Mouse (Mus musculus) left cerebral cortex, adult 2 months (tissue): Measurements from ENCODE around the gene Anxa2. TPM values are rescaled to one million over a fixed set of nuclear protein-coding genes. Genes with fewer than 3 reads are reported as not detected.

ENCODE experiments used
- DNase-seq, 2 experiments: peaks; one replicate each; pipeline ENCODE4 v3.0.0; 2021 to 2022; ENCODE audit warnings: low spot score in 2 of 2, mixed read lengths in 1 of 2; ENCODE audit errors: extremely low spot score in 1 of 2
- H3K27ac ChIP-seq: fragments of 200-600 bp; 2 replicates; pipeline ENCODE4 v1.8.1; 2022
- H3K4me3 ChIP-seq: fragments of 200-600 bp; 2 replicates; pipeline ENCODE4 v1.8.1; 2022
- CTCF ChIP-seq: fragments of 200-600 bp; IDR thresholded peaks from 2 replicates; pipeline ENCODE4 v1.8.1; 2022; ENCODE audit warnings: antibody characterized with exemption, mild to moderate bottlenecking, moderate library complexity
- intact Hi-C: fragments of 180-260 bp; cut with DNase I; formaldehyde crosslinking; loops from one replicate; pipeline ENCODE4 v1.15.1; 2025
- long read RNA-seq, 2 experiments: library from polyadenylated mRNA; stranded (forward); transcript quantifications; one replicate each; pipeline ENCODE4 v2.0.0; 2021; ENCODE audit warnings: borderline mapping rate in 2 of 2
- total RNA-seq, 2 experiments: library from RNA; stranded (reverse); gene quantifications; 2 replicates each; pipeline ENCODE4 v1.2.3; 2021

The Anxa2 gene
- total RNA-seq = 10 to 100 TPM; 13.4 to 14.8 TPM
- long read RNA-seq, experiment 1, transcript Anxa2-201 (13 exons, 1,447 nt) = major isoform, 15 of 17 reads
- long read RNA-seq, experiment 1, partial matches to known transcripts = 0 of 17 reads
- long read RNA-seq, experiment 1, other reads (novel, unspliced or antisense) = 2 of 17 reads
- long read RNA-seq, experiment 2, transcript Anxa2-201 (13 exons, 1,447 nt) = major isoform, 6 of 6 reads
- long read RNA-seq, experiment 2, partial matches to known transcripts = 0 of 6 reads
- long read RNA-seq, experiment 2, other reads (novel, unspliced or antisense) = 0 of 6 reads

- TF ChIP-seq CTCF = no peak
- intact Hi-C loops = no loop called here
- H3K27ac ChIP-seq = peak within 1 kb of the TSS; percentile 66; the same call in 1 of the 2 replicates
- peak within 1 kb of the TSS; percentile 55 for H3K4me3 ChIP-seq
- DNase-seq = peak; percentile 51
These were observed at the start of gene Anxa2 for GRCm38 (mm10) chr9:69453066-69453900. Anxa2 (plus strand) TSS chr9:69453620.

DNA sequence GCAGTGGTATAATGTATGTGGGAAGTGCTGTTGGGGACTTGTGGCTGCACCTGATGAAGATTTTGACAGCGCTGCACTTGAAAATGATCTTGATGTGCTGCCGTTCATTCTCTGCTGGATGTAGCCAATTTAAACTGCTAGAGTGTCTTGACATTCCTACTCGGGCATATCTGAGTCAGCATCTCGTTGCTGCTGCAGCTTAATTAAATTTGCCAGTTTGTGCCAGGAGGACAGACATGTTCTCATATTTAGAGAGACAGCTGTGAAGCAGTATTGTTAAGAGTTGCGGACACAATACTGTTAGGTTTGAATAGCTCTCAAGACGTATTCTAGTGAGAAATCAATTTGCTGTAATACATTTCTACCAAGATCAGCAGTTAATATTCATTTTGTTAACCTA, 48.7 kb upstream of the Anxa2 start:
- no peak for TF ChIP-seq CTCF
- Histone ChIP-seq H3K27ac (no peak overlapping the region), H3K4me3 (no peak overlapping the region)
- intact Hi-C loops = no loop called here
- DNase-seq = no peak

GRCm38 (mm10) chr9:69419476-69419875, 33.9 kb upstream of the Anxa2 start:
- no peak overlapping the region for H3K4me3 ChIP-seq
- DNase-seq = no peak
- H3K27ac ChIP-seq = no peak overlapping the region
- intact Hi-C loops = loop anchor here (1.0 kb wide), 1 partner anchor 60 kb away; no protein-coding TSS in a partner anchor
- TF ChIP-seq CTCF = peak; percentile 61

- DNase-seq = no peak
- no peak overlapping the region for H3K27ac ChIP-seq
- intact Hi-C loops = no loop called here
- no peak overlapping the region for H3K4me3 ChIP-seq
- no peak for TF ChIP-seq CTCF
These were observed 22.9 kb upstream of the Anxa2 start for GRCm38 (mm10) chr9:69430531-69430930.

DNA sequence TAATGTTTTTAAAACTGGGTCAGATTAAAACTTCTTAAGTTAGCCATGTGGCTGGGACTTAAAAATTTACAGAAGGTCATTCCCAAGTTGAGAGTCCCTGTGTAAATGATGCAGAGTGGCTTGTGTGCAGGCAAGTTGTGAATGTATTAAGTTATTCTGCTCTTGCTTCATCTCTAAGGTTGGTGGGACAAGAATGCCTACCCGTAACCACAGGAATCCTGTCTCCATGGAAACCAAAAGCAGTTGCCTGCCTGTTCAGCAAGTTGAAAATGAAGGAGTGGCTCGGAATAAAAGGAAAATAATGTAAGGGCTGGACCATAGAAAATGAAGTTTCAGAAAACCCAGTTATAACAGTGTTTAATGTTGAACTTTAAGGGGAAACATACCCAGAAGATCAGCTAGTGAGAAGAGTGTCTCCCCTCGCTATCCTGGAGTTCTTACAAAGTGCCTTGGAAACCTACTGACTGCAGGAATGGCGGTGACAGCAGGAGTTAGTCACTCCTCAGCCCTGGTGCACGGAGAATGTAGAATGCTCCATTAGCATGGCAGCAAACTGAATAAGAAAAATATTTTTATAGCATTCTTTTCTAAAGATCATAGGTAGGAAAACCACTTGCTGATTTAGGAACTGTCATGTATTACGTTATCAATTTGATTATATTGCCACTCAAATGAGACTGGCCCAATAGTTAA, 21.4 kb upstream of the Anxa2 start:
- TF ChIP-seq CTCF = no peak
- Histone ChIP-seq H3K27ac (no peak overlapping the region), H3K4me3 (no peak overlapping the region)
- no peak for DNase-seq
- intact Hi-C loops = no loop called here

DNA sequence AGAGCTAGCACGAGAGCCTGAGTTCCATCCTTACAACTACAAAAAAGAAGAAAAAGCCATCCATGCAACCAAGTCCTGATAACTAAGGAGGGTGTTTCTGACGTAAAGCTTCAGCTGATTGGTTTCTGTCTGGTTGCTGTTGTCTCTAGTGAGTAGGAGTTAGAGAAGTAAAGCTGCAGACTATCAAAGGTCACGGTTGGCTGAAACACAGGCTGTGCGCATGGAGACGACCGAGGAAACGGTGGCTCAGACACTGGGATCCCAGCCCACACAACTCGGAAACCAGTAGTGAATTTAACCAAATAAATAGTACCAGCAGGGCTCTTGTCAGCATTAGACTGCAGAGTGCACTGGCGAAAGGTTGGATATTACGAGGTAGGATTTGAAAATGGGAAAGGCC, 18.2 kb upstream of the Anxa2 start:
- no peak overlapping the region for H3K4me3 ChIP-seq
- no peak overlapping the region for H3K27ac ChIP-seq
- no peak for TF ChIP-seq CTCF
- intact Hi-C loops = no loop called here
- DNase-seq = no peak

DNA sequence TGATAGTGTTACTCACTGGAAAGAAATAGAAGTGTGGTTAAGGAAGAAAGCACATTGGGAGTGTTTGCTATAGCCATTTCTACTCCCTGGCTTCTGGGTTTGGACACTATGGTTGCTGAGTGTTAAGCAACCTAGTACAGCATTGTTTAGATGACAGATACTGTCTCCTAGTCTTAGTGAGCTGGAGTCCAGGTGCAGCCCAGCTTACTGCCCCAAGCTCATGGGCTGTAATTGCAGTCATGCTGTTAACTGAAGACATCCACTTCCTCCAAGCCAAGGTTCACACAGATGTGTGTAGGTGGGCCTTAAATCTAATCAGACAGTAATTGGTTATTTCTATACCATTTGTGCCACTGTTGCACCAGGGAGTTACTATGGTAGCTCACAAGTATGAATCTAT, 17.8 kb upstream of the Anxa2 start:
- no peak overlapping the region for H3K4me3 ChIP-seq
- H3K27ac ChIP-seq = no peak overlapping the region
- no peak for DNase-seq
- TF ChIP-seq CTCF = no peak
- intact Hi-C loops = no loop called here

GRCm38 (mm10) chr9:69439805-69440357, 13.5 kb upstream of the Anxa2 start:
- no peak overlapping the region for H3K4me3 ChIP-seq
- intact Hi-C loops = loop anchor here (5.0 kb wide), 1 partner anchor 37 kb away; no protein-coding TSS in a partner anchor
- no peak for TF ChIP-seq CTCF
- H3K27ac ChIP-seq = no peak overlapping the region
- DNase-seq = no peak

GRCm38 (mm10) chr9:69442471-69443038, 10.9 kb upstream of the Anxa2 start:
- TF ChIP-seq CTCF = no peak
- Histone ChIP-seq H3K27ac (no peak overlapping the region), H3K4me3 (no peak overlapping the region)
- intact Hi-C loops = loop anchor here (5.0 kb wide), 1 partner anchor 35 kb away; no protein-coding TSS in a partner anchor
- no peak for DNase-seq

DNA sequence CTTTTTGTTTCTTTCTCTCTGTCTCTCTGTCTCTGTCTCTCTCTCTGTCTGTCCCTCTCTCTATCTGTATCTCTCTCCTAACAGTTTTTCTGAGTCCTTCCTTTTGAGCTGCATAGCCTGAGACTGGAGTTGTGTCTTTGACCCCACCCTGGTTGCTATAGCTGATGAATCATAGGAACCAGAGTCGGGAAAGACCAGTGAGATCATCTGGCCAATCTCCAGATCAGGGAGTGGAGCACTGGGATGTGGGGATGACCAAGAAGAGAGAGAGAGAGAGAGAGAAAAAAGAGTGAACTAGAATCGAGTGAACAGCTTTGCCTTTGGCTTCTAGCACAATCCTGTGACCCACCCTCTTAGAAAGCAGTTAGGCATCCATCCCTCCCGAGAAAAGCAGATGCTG, 10.2 kb upstream of the Anxa2 start:
- no peak for TF ChIP-seq CTCF
- intact Hi-C loops = loop anchor here (5.0 kb wide), 1 partner anchor 34 kb away; no protein-coding TSS in a partner anchor
- Histone ChIP-seq H3K27ac (no peak overlapping the region), H3K4me3 (no peak overlapping the region)
- no peak for DNase-seq

DNA sequence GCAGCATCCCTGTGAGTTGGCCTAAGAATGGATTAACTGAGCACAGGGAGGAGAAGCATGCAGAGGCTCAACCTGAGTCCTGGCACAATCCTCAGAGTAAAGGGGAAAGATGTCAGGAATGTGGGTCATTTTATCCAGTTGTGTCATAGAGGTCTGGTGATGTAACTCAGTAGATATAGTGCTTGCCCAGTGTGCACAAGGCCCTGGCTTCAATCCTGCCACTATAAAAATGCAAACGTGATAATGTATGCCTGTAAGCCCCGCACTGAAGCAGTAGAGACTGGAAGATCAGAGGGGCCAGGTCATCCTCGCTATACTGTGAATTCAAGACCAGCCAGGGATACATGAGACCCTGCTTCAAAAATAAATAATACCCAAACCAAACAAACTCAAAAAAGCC, 4.6 kb upstream of the Anxa2 start:
- DNase-seq = no peak
- H3K27ac ChIP-seq = no peak overlapping the region
- no peak overlapping the region for H3K4me3 ChIP-seq
- no peak for TF ChIP-seq CTCF
- intact Hi-C loops = no loop called here

DNA sequence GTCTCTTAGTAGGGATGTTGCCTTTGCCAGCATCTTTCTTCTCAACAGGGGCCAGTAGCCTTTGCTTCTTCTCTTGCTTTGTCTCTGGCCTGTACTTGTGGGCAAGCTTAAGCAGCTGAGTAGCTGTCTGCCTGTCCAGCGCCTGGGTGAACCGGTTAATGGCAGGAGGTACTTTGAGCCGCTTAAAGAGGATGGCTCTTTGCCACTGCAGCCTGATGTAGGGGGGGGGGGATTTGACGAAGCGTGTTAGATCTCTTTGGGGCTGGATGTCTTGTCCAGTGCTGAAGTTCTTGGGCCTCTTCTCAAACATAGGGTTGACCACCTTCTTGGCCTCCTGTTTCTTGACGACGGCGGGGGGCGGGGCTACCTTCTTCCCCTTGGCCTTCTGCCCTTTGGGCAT, 2.8 kb upstream of the Anxa2 start:
- intact Hi-C loops = no loop called here
- no peak for TF ChIP-seq CTCF
- no peak overlapping the region for H3K4me3 ChIP-seq
- H3K27ac ChIP-seq = no peak overlapping the region
- no peak for DNase-seq
